In genomic region chr3:116391399-116391798, GRCm38 (mm10) we compare ENCODE assay signal across 14 mouse cellular contexts. TPM values are rescaled to one million over a fixed set of nuclear protein-coding genes. Genes with fewer than 3 reads are reported as not detected.
DNase-seq lines count a peak whose midpoint lies in the region; ATAC-seq and TF ChIP-seq lines count a peak whose summit lies in the region.
"Had no signal": no experiment of that assay in that cellular context is flagged by ENCODE, and none has a peak within 500 bp of the region (broad histone marks: within the 10 kb centered on the region; RNA-seq: fewer than 3 reads in every experiment).

No protein-coding gene starts in this region.

- H3K9me3 ChIP-seq in kidney, embryonic 14.5 days (ENCODE audit: control insufficient read depth, low read length) = no peaks in the 10 kb centered on the region
- H3K9me3 ChIP-seq in kidney, postnatal 0 days (replicated peaks; ENCODE audit: low read length) = no peaks in the 10 kb centered on the region
- H3K9me3 ChIP-seq in neural tube, embryonic 14.5 days (ENCODE audit: control insufficient read depth, low read length) = no peaks in the 10 kb centered on the region
- H3K9me3 ChIP-seq: hindbrain, embryonic 15.5 days; limb, embryonic 15.5 days; midbrain, embryonic 13.5 days had no signal

- peak; percentile 64 for ATAC-seq in kidney, embryonic 14.5 days (ENCODE audit: low FRiP score, low TSS enrichment)
- ATAC-seq in kidney, postnatal 0 days (replicated peaks; ENCODE audit: low FRiP score, low read depth) = no peak
- ATAC-seq in neural tube, embryonic 14.5 days (ENCODE audit: low read depth) = peak; percentile 25; the same call in 1 of the 2 replicates
- ATAC-seq: midbrain, embryonic 13.5 days had no signal

- no peak overlapping the region for H3K4me2 ChIP-seq in kidney, embryonic 14.5 days (replicated peaks; ENCODE audit: low read depth, low read length)
- H3K4me2 ChIP-seq in kidney, postnatal 0 days (ENCODE audit: low read length) = no peak overlapping the region
- no peak overlapping the region for H3K4me2 ChIP-seq in neural tube, embryonic 14.5 days (ENCODE audit: low read depth, low read length)
- H3K4me2 ChIP-seq: hindbrain, embryonic 15.5 days; limb, embryonic 15.5 days; midbrain, embryonic 13.5 days had no signal

- H3K27ac ChIP-seq in kidney, embryonic 14.5 days (ENCODE audit: low read depth, low read length) = peak overlapping the region; percentile 12; the same call in 1 of the 2 replicates
- peak overlapping the region; percentile 47; the same call in 1 of the 2 replicates for H3K27ac ChIP-seq in kidney, postnatal 0 days
- no peak overlapping the region for H3K27ac ChIP-seq in neural tube, embryonic 14.5 days (ENCODE audit: low read depth, low read length)
- H3K27ac ChIP-seq: hindbrain, embryonic 15.5 days; limb, embryonic 15.5 days; midbrain, embryonic 13.5 days had no signal

- TF ChIP-seq POLR2A in lung, adult 2 months (IDR thresholded peaks at IDR 0.05; ENCODE audit: borderline replicate concordance, extremely low read depth, low read depth, low read length) = no peak

- H3K27me3 ChIP-seq in kidney, embryonic 14.5 days (ENCODE audit: control insufficient read depth, insufficient read depth, low read length) = no peaks in the 10 kb centered on the region
- H3K27me3 ChIP-seq in kidney, postnatal 0 days (ENCODE audit: insufficient read depth, low read length) = no peaks in the 10 kb centered on the region
- H3K27me3 ChIP-seq in neural tube, embryonic 14.5 days (ENCODE audit: control insufficient read depth, insufficient read depth, low read length) = no peaks in the 10 kb centered on the region
- H3K27me3 ChIP-seq: CH12.LX; hindbrain, embryonic 15.5 days; limb, embryonic 15.5 days; midbrain, embryonic 13.5 days had no signal

- TF ChIP-seq CTCF in kidney, postnatal 0 days (IDR thresholded peaks at IDR 0.05; ENCODE audit: low read depth) = no peak
- no peak for TF ChIP-seq CTCF in lung, adult 2 months (IDR thresholded peaks at IDR 0.05; ENCODE audit: insufficient read depth, low read length)

- H3K36me3 ChIP-seq in kidney, embryonic 14.5 days (ENCODE audit: control insufficient read depth, insufficient read depth, low read length) = peaks cover 4% of the 10 kb centered on the region; the same call in 1 of the 2 replicates
- H3K36me3 ChIP-seq in kidney, postnatal 0 days (ENCODE audit: insufficient read depth, low read length) = 0 out of 2 replicates have a peak, but pooled peaks cover 3% of the 10 kb centered on the region
- H3K36me3 ChIP-seq in neural tube, embryonic 14.5 days (ENCODE audit: control insufficient read depth, insufficient read depth, low read length) = no peaks in the 10 kb centered on the region
- H3K36me3 ChIP-seq: hindbrain, embryonic 15.5 days; midbrain, embryonic 13.5 days had no signal

- peaks cover 15% of the 10 kb centered on the region for H3K4me1 ChIP-seq in kidney, embryonic 14.5 days (ENCODE audit: control insufficient read depth, insufficient read depth, low read length)
- H3K4me1 ChIP-seq in kidney, postnatal 0 days (replicated peaks; ENCODE audit: insufficient read depth, low read length) = peaks cover 14% of the 10 kb centered on the region
- peaks cover 8% of the 10 kb centered on the region; the same call in 1 of the 2 replicates for H3K4me1 ChIP-seq in neural tube, embryonic 14.5 days (ENCODE audit: control insufficient read depth, insufficient read depth, low read length)
- no peaks in the 10 kb centered on the region for H3K4me1 ChIP-seq in lung, adult 2 months (ENCODE audit: control insufficient read depth, insufficient read depth, low read length)
- H3K4me1 ChIP-seq: hindbrain, embryonic 15.5 days; midbrain, embryonic 13.5 days had no signal

- no peak overlapping the region for H3K9ac ChIP-seq in kidney, embryonic 14.5 days (ENCODE audit: low read depth, low read length)
- H3K9ac ChIP-seq in kidney, postnatal 0 days (ENCODE audit: low read depth, low read length) = 0 out of 2 replicates have a peak overlapping the region, but pooled peaks have one; percentile 8
- H3K9ac ChIP-seq in neural tube, embryonic 14.5 days (replicated peaks; ENCODE audit: low read depth, low read length) = no peak overlapping the region
- H3K9ac ChIP-seq: hindbrain, embryonic 15.5 days; limb, embryonic 15.5 days; midbrain, embryonic 13.5 days had no signal

- DNase-seq in heart, adult 11 months = peak; percentile 85
- no peak for DNase-seq in heart, adult 8-10 months (ENCODE audit: low spot score)
- DNase-seq in kidney, adult 18-20 months = no peak
- DNase-seq in kidney, postnatal 0 days (ENCODE audit: low spot score) = peak; percentile 47
- no peak for DNase-seq in lung, adult 2 months
- DNase-seq: cerebellum, postnatal 14 days; right cerebral cortex, postnatal 25 days; thymus, postnatal 36 days had no signal

- no peak overlapping the region for H3K4me3 ChIP-seq in kidney, embryonic 14.5 days (ENCODE audit: low read length)
- no peak overlapping the region for H3K4me3 ChIP-seq in kidney, postnatal 0 days (replicated peaks; ENCODE audit: low read depth, low read length)
- H3K4me3 ChIP-seq in neural tube, embryonic 14.5 days (ENCODE audit: low read depth, low read length) = no peak overlapping the region
- no peak overlapping the region for H3K4me3 ChIP-seq in lung, adult 2 months (replicated peaks; ENCODE audit: extremely low read depth, low read depth, low read length)
- H3K4me3 ChIP-seq: hindbrain, embryonic 15.5 days; limb, embryonic 15.5 days; midbrain, embryonic 13.5 days had no signal

- 12% methylated on average over 10 of the region's 10 CpGs for WGBS in kidney, embryonic 14.5 days
- 18% methylated on average over 10 of the region's 10 CpGs for WGBS in kidney, postnatal 0 days
- 12% methylated on average over 10 of the region's 10 CpGs for WGBS in neural tube, embryonic 14.5 days
- 65% methylated on average over 10 of the region's 10 CpGs for WGBS in lung, adult 2 months

RNA-seq across cellular contexts. Expression of gene Cdc14a, which starts 32.4 kb away (rescaled TPM):
- 1 to 10 TPM; 3.3 to 4.2 (median 3.7) TPM for total RNA-seq in heart, adult 8-10 months (2022)
- polyA plus RNA-seq in kidney, embryonic 14.5 days (2014; fragmentation: Nextera tagmentation; extraction: Ambion mirVana) = 8.7 and 17.9 TPM in 2 replicates
- polyA plus RNA-seq in kidney, postnatal 0 days (2015; fragmentation: Nextera tagmentation; extraction: Ambion mirVana) = 12.8 and 12.9 TPM in 2 replicates
- polyA plus RNA-seq in neural tube, embryonic 14.5 days (2014; fragmentation: Nextera tagmentation; extraction: Ambion mirVana) = 4.9 and 7.4 TPM in 2 replicates
- 7.2 and 8.5 TPM in 2 replicates for polyA plus RNA-seq in lung, adult 2 months (2012; rRNA removed)

Comparison
In these comparisons a context has a peak if more than half of its experiments do, and no peak if none do; other contexts are left out.
1. DNase-seq: peak in heart, adult 11 months (single experiment) and kidney, postnatal 0 days (single experiment); none in heart, adult 8-10 months (single experiment), kidney, adult 18-20 months (single experiment) and lung, adult 2 months (single experiment).